Mouse (Mus musculus) central nervous system, embryonic 18 days (tissue): ENCODE data around the gene Magea1. TPM values are rescaled to one million over a fixed set of nuclear protein-coding genes. Genes with fewer than 3 reads are reported as not detected.

Source experiments
- polyA plus RNA-seq: library from polyadenylated mRNA; depleted of rRNA; stranded (reverse); fragments of >200 nt; gene quantifications from 2 replicates; pipeline ENCODE4 v1.2.3, GENCODE M21; 2012; rRNA removed

Magea1 gene
- not detected in 2 replicates for polyA plus RNA-seq

GRCm38 (mm10) chrX:155089693-155090092 is at the start of gene Magea1:
Magea1 (minus strand) TSS chrX:155089793.

GRCm38 (mm10) chrX:155128312-155128711 is 38.7 kb upstream of the Magea1 start, which contains the start of gene Cldn34b2:
Cldn34b2 (minus strand) TSS chrX:155128412.

GRCm38 (mm10) chrX:155093566-155093965 is 4.0 kb upstream of the Magea1 start, which contains the start of gene Magea2:
Magea2 (minus strand) TSS chrX:155093666.

GRCm38 (mm10) chrX:155063045-155063444 is 26.5 kb downstream of the Magea1 start, which contains the start of gene Magea5:
Magea5 (minus strand) TSS chrX:155063145.

Other genes with a start within 250 kb of the Magea1 start
- not detected in 2 replicates for gene Cldn34b1, start 199.5 kb downstream of the Magea1 start, polyA plus RNA-seq
- gene Magea6, start 153.8 kb downstream of the Magea1 start, polyA plus RNA-seq = not detected in 2 replicates
- gene Magea3, start 140.3 kb downstream of the Magea1 start, polyA plus RNA-seq = not detected in 2 replicates
- not detected in 2 replicates for gene Magea8, start 93.9 kb downstream of the Magea1 start, polyA plus RNA-seq
- not detected in 2 replicates for gene Magea5, start 26.6 kb downstream of the Magea1 start, polyA plus RNA-seq
- not detected in 2 replicates for gene Magea2, start 3.9 kb upstream of the Magea1 start, polyA plus RNA-seq
- gene Cldn34b2, start 38.6 kb upstream of the Magea1 start, polyA plus RNA-seq = not detected in 2 replicates
- gene Sat1, start 126.7 kb upstream of the Magea1 start, polyA plus RNA-seq = 45.3 and 49.3 TPM in 2 replicates
- 29.3 and 31.0 TPM in 2 replicates for gene Acot9, start 172.7 kb upstream of the Magea1 start, polyA plus RNA-seq